Mouse (Mus musculus) CD4-positive helper T cell, adult 2 months (primary cell): Measurements from ENCODE around the gene Ttc39a.

Experiments used
- DNase-seq: peaks from one replicate; pipeline ENCODE4 v3.0.0-alpha.2; 2012; ENCODE audit warnings: low read depth, missing footprints, low spot score

The Ttc39a gene

GRCm38 (mm10) chr4:109420138-109420795, 13.8 kb downstream of the Ttc39a start:
- DNase-seq = no peak

- no peak for DNase-seq
These were observed 15.2 kb downstream of the Ttc39a start for GRCm38 (mm10) chr4:109421608-109422007.

- DNase-seq = no peak
These were observed 16.0 kb downstream of the Ttc39a start for GRCm38 (mm10) chr4:109422436-109422835.

- DNase-seq = no peak
These were observed 17.0 kb downstream of the Ttc39a start for GRCm38 (mm10) chr4:109423438-109423837.

DNA sequence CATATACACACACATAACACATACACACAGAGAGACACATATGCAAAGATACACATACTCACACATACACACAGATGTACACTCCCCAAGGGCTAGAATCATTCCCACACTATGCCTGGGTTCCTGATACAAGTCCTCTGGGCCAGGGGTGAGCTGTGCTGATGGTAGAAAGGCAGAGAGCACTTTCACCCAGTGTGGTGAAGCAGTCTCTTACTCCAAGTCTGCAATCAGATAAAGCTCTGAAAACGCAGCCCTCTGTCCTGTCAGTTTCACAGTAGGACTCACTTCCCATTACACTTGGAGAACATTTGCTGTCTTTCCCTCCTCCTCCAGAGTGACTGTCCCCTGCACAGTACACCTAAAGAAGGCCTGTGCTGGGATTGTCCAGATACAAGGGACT, 20.6 kb downstream of the Ttc39a start:
- no peak for DNase-seq

DNA sequence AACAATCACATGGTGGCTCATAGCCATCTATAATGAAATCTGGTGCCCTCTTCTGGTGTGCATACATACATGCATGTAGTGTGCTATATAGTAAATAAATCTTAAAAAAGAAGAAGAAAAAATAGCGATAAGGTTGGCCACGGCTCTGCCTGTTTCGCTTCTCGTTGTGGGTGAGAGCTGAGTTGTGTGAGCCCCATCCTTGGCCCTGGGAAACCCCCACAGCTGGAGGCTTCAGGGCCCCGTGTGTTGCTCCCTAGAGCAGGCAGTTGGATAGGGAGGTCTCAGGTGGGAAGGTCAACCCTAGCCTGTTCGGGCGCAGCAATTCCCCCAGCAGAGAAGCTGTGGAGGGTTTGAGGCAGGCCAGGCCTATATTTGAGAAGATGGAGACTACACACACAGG, 23.8 kb downstream of the Ttc39a start:
- DNase-seq = no peak

GRCm38 (mm10) chr4:109430854-109431253, 24.4 kb downstream of the Ttc39a start:
- DNase-seq = peak; percentile 55

DNA sequence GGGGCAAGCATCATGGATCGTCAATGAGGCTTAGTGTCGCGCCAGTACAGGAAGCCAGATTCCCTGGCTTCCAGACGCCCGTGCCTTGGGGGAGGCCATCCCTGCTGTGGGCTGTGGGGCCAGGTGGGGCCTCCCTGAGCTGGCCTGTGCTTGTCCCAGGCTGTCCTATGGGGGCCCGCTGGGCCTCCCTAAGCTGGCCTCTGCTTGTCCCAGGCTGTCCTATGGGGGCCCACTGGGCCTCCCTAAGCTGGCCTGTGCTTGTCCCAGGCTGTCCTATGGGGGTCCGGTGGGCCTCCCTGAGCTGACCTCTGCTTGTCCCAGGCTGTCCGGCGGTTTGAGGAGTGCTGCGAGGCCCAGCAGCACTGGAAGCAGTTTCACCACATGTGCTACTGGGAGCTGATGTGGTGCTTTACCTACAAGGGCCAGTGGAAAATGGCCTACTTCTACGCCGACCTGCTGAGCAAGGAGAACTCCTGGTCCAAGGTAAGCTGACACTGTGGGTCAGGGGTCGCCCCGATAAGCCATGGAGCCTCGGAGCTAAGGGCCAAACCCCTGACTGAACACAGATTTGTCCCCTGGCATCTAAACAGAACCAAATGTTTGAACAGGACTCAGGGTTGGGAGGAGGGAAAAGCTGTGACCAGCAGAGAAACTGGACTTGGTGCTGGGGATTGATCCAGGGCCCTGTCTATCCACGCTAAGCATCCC, 26.4 kb downstream of the Ttc39a start:
- no peak for DNase-seq

GRCm38 (mm10) chr4:109433641-109434040, 27.2 kb downstream of the Ttc39a start:
- no peak for DNase-seq

- no peak for DNase-seq
These were observed 27.8 kb downstream of the Ttc39a start for GRCm38 (mm10) chr4:109434256-109434655.

- DNase-seq = peak; percentile 57
These were observed 31.8 kb downstream of the Ttc39a start for GRCm38 (mm10) chr4:109437913-109438878.

- no peak for DNase-seq
These were observed 32.7 kb downstream of the Ttc39a start for GRCm38 (mm10) chr4:109439101-109439500.

DNA sequence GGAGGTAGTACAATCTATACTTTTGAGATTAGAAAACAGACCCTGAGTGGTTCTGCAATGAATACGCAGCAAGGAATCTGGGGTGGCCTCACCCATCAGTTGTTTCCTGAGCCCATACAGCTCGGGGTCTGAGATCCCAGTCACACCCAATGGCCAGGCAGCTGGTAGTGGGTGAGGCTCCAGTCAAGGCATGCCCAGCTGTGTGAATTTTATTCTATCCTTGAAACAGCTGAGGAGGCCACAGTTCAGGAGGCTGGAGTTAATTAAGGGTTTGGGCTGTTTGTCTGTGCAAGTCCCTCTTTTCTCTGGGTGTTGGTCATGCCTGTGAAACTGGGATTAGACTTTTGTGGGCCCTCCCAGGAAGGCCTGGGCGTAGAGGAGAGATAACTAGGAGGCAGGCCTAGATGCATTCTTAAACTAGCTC, 33.4 kb downstream of the Ttc39a start:
- DNase-seq = no peak

GRCm38 (mm10) chr4:109440381-109440780, 34.0 kb downstream of the Ttc39a start:
- DNase-seq = no peak

- DNase-seq = no peak
These were observed 34.6 kb downstream of the Ttc39a start for GRCm38 (mm10) chr4:109441000-109441399.

- DNase-seq = no peak
These were observed 35.7 kb downstream of the Ttc39a start for GRCm38 (mm10) chr4:109442126-109442525.

- DNase-seq = no peak
These were observed 36.2 kb downstream of the Ttc39a start for GRCm38 (mm10) chr4:109442649-109443048.

DNA sequence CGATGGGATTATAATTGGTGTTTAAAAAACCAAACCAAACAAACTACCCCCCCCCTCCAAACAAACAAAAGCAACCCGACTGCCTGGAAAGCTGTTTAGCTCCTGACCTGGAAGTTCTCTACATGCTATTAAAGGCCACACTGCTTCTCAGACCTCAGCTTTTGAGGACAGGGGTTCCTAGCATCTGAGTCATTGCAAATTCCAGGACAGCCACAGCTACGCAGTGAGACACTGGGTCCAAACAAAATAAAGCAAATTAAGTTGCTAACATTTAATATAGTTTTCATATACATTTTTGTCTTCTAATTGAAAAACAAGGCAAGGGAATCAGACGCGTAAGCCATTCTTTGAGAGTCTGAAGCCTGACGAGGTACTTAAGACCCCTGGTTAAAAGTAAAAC, 38.0 kb downstream of the Ttc39a start:
- no peak for DNase-seq

GRCm38 (mm10) chr4:109444951-109445350, 38.5 kb downstream of the Ttc39a start:
- no peak for DNase-seq

GRCm38 (mm10) chr4:109445397-109445796, 39.0 kb downstream of the Ttc39a start:
- DNase-seq = no peak

DNA sequence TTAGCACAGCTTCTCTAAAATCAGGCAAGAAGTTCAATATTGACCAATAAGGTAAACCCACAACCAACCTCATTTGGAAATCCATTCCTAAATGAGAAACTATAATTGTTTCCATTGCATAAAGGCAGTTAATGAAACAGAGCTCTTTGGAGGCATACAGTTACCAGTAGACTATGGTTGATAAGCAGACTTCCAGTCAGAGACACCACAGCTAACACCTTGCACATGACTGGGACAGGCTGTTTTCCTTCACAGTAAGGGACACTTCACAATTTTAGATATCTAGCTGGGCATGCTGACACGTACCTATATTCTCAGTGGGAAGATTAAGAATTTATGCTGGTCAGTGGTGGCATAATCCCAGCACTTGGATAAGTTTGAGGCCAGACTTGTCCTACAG, 39.5 kb downstream of the Ttc39a start:
- no peak for DNase-seq

DNA sequence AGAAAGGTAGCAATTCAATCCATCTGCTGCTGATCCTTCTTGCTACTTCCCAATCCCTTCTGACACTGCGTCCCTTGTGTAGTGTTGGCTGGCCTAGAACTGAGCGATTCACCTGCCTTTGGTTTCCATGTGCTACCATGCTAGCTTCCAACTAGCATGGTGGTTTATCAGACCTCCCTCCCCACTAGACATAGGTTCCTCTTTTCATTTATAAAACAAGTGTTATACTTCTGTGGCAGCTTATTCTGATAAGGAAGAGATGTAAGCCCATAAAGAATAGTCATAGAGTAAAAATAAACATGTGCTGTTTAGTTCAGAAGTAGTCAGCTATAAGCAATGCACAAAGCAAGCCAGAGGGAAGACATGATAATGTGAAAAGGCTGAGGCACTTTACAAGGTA, 42.1 kb downstream of the Ttc39a start:
- DNase-seq = no peak
